Mouse (Mus musculus) spleen, adult 2 months (tissue): ENCODE data around the gene Rarg. TPM values are rescaled to one million over a fixed set of nuclear protein-coding genes. Genes with fewer than 3 reads are reported as not detected.

ENCODE experiments used
- DNase-seq, 2 experiments: peaks; one replicate each; pipeline versions ENCODE4 v3.0.0 to v3.0.0-alpha.2; 2012 to 2021; ENCODE audit warnings: low spot score in 2 of 2, low read depth in 1 of 2
- H3K27ac ChIP-seq: fragments of 200-500 bp; 2 replicates; pipeline ENCODE4 v1.5.1; 2012; ENCODE audit warnings: low read length, inconsistent platforms; ENCODE audit not compliant: insufficient read depth
- H3K27me3 ChIP-seq: fragments of 200-500 bp; 2 replicates; pipeline ENCODE4 v1.6.1; 2012; ENCODE audit warnings: mild to moderate bottlenecking, moderate library complexity, low read length, inconsistent platforms; ENCODE audit not compliant: control insufficient read depth, insufficient read depth
- H3K36me3 ChIP-seq: fragments of 200-500 bp; 2 replicates; pipeline ENCODE4 v1.6.1; 2012; ENCODE audit warnings: mild to moderate bottlenecking, low read length, inconsistent platforms; ENCODE audit not compliant: control insufficient read depth, insufficient read depth
- H3K4me1 ChIP-seq: fragments of 200-500 bp; 2 replicates; pipeline ENCODE4 v1.6.1; 2011; ENCODE audit warnings: inconsistent platforms; ENCODE audit not compliant: control insufficient read depth, insufficient read depth, insufficient read length
- H3K4me3 ChIP-seq: fragments of 200-500 bp; 2 replicates; pipeline ENCODE4 v1.5.1; 2011; ENCODE audit warnings: mild to moderate bottlenecking, inconsistent platforms; ENCODE audit not compliant: insufficient read depth, insufficient read length; ENCODE audit errors: extremely low read depth
- CTCF ChIP-seq: fragments of 200-500 bp; IDR thresholded peaks from 2 replicates; pipeline ENCODE4 v1.5.1; 2011; ENCODE audit warnings: mild to moderate bottlenecking, inconsistent platforms; ENCODE audit not compliant: insufficient read depth, insufficient read length, insufficient replicate concordance; ENCODE audit errors: extremely low read depth
- POLR2A ChIP-seq: fragments of 200-500 bp; IDR thresholded peaks from 2 replicates; pipeline ENCODE4 v1.6.1; 2011; ENCODE audit warnings: low read depth, low read length, inconsistent platforms
- WGBS: fragments of 180-500 bp; shearing (Covaris S2); methylation state at CpG from one replicate; pipeline ENCODE4 v1.1.7; 2018; 5-methylcytosine and 5-hydroxymethylcytosine counted together
- polyA plus RNA-seq: library from polyadenylated mRNA; depleted of rRNA; stranded (reverse); fragments of >200 nt; gene quantifications from 2 replicates; pipeline ENCODE4 v1.2.3, GENCODE M21; 2012

Gene Rarg
- polyA plus RNA-seq, 1 experiment = 21.1 TPM

- H3K36me3 ChIP-seq = no peaks in the 10 kb centered on the region
- peaks cover 5% of the 10 kb centered on the region for H3K4me1 ChIP-seq
- H3K27me3 ChIP-seq = peaks cover 11% of the 10 kb centered on the region
- H3K27ac ChIP-seq = 0 out of 2 replicates have a peak overlapping the region, but pooled peaks have one; percentile 8
- no peak for DNase-seq
- 58% methylated on average over 12 of the region's 12 CpGs for WGBS
- TF ChIP-seq POLR2A (no peak), CTCF (no peak)
- H3K4me3 ChIP-seq = no peak overlapping the region; the same call in 1 of the 2 replicates
These were observed 756 bp upstream of the Rarg start for GRCm38 (mm10) chr15:102258076-102258470.

- 28% methylated on average over 22 of the region's 22 CpGs for WGBS
- peaks cover 11% of the 10 kb centered on the region for H3K27me3 ChIP-seq
- no peak for TF ChIP-seq CTCF
- TF ChIP-seq POLR2A = no peak
- H3K27ac ChIP-seq = no peak overlapping the region; the same call in 1 of the 2 replicates
- peaks cover 3% of the 10 kb centered on the region; the same call in 1 of the 2 replicates for H3K4me1 ChIP-seq
- H3K4me3 ChIP-seq = peak overlapping the region; percentile 59
- no peaks in the 10 kb centered on the region for H3K36me3 ChIP-seq
- no peak for DNase-seq
These were observed 701 bp downstream of the Rarg start for GRCm38 (mm10) chr15:102256431-102257201.

- DNase-seq = no peak
- Histone ChIP-seq H3K4me3 (no peak overlapping the region), H3K36me3 (no peaks in the 10 kb centered on the region), H3K4me1 (peaks cover 3% of the 10 kb centered on the region; the same call in 1 of the 2 replicates), H3K27ac (no peak overlapping the region), H3K27me3 (peaks cover 11% of the 10 kb centered on the region)
- TF ChIP-seq POLR2A = no peak
- TF ChIP-seq CTCF = no peak
- 78% methylated on average over 14 of the region's 14 CpGs for WGBS
These were observed 1.6 kb downstream of the Rarg start for GRCm38 (mm10) chr15:102255547-102256255.

GRCm38 (mm10) chr15:102250521-102250920 is 6.8 kb downstream of the Rarg start:
- Histone ChIP-seq H3K4me1 (peaks cover 7% of the 10 kb centered on the region), H3K36me3 (no peaks in the 10 kb centered on the region), H3K27ac (no peak overlapping the region), H3K4me3 (no peak overlapping the region), H3K27me3 (peaks cover 11% of the 10 kb centered on the region)
- TF ChIP-seq POLR2A = no peak
- TF ChIP-seq CTCF = no peak
- DNase-seq = no peak
- WGBS = 85% methylated on average over 5 of the region's 5 CpGs

DNA sequence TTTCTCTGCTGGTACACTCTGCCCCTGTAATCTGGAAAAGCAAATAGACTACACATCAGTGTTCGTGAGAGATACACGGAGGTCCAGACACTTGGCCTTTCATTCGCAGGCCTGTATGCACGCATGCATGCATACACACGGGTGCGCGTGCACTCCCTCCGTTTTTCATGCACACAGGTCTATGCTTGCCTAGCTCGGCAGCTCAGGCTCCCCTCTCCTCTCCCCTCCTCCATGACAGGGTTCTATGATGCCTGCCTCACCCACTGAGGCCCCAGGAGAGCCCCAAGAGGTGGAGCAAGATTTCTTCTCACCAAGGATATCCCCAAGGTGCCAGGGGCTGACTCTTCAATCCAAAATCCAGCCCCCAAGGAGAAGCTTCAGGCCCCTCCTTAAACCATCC is 7.3 kb downstream of the Rarg start:
- TF ChIP-seq POLR2A (no peak), CTCF (no peak)
- peaks cover 7% of the 10 kb centered on the region for H3K4me1 ChIP-seq
- H3K27ac ChIP-seq = no peak overlapping the region
- DNase-seq = no peak
- 80% methylated on average over 9 of the region's 9 CpGs for WGBS
- H3K4me3 ChIP-seq = no peak overlapping the region
- H3K27me3 ChIP-seq = peaks cover 11% of the 10 kb centered on the region
- no peaks in the 10 kb centered on the region for H3K36me3 ChIP-seq

- WGBS = 21% methylated on average over 13 of the region's 13 CpGs
These were observed 8.0 kb downstream of the Rarg start for GRCm38 (mm10) chr15:102249251-102249691.

More at GRCm38 (mm10) chr15:102249251-102249691, 8.0 kb downstream of the Rarg start:
- Histone ChIP-seq H3K4me1 (peaks cover 7% of the 10 kb centered on the region), H3K27ac (no peak overlapping the region), H3K4me3 (no peak overlapping the region), H3K36me3 (no peaks in the 10 kb centered on the region), H3K27me3 (peaks cover 11% of the 10 kb centered on the region)
- DNase-seq = no peak
- TF ChIP-seq CTCF (no peak), POLR2A (no peak)
